Mouse (Mus musculus) spleen, postnatal 10 days (tissue): Measurements from ENCODE around the gene Dusp1.

Experiments
- DNase-seq, 2 experiments: peaks; one replicate each; pipeline ENCODE4 v3.0.0; 2021 to 2022; ENCODE audit warnings: low spot score in 2 of 2

Gene Dusp1

GRCm38 (mm10) chr17:26464481-26464880 is 97.4 kb downstream of the Dusp1 start:
- DNase-seq, result no peak

DNA sequence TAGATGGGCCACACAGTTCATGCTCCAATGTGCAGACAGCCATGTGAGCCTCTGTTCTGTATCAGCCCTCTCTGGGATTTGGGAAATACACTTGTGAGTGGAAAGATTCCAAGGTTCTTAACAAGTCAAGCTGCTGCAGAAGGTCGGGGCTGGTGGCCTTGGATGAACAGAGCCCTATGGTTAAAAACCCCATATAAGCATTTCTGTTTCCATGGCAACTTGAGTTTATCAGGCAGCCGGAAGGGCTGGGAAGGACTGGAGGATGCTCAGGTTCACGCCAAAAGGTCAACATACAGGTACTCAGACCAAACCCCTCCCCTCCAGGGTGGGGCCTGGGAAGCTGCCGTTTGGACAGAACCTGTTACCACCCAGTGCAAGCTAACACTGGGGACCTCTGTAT is 97.9 kb downstream of the Dusp1 start:
- no peak for DNase-seq

DNA sequence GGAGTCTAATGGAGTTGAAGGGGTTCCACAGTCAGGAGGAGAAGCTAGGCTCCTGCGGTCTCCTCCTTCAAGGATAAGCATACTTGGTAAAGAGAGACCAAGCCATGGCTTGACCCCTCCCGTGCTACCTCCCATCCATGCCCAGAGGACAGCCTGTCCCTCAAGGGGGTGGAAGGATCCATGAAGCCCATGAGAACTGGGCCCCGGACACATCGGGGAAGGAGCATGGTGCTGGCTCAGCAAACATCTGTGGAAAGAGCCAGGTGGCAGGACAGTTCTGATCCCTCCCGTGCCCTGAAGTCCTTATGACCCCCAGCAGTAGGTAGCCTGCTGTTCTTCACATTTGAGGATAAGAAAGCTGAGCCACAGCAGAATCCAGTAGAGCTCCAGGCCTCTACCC is 98.5 kb downstream of the Dusp1 start:
- DNase-seq, result no peak

DNA sequence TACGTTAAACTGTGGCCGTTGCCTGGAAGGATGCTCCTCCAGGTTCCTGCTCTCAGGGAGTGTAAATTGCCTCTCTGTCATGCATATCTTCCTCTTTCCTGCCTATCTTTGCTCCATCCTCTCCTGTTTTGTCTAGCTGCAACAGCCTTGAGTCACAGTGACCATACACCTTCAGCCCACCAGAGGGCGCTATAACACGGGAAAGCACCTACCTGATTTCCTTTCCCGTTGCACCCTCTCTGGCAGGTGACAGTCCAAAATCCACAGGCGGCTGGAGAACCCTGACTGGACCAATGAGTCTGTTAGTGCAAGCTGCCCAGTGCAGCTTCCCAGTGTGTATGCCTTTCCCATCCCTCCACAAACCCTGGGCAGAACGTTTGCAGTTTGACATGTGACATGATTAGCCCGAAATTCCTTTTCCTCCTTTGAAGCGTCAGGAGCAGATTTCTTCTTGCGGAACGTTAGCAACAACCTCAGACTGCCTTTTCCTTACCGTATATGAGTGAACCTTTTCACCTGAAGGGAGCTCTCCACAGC is 99.2 kb downstream of the Dusp1 start:
- peak; percentile 65 to 84 for DNase-seq

- no peak for DNase-seq
Measured at GRCm38 (mm10) chr17:26458049-26458448, 103.9 kb downstream of the Dusp1 start.

DNA sequence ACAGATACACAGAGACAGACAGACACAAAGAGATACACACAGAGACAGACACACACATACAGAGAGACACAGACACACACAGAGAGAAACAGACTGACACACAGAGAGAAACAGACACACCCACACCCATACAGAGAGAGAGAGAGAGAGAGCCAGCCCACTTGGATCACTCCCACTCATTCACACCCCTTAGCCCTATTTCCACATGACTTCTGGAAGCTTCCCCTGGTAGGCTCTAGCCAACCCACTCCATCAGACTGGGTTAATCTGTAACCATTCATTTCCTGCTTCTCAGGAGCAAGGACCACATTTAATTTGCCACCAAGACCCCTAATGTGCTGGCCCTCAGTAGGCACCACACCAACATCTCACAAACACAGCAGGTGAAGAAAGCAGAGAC is 104.4 kb downstream of the Dusp1 start:
- DNase-seq, result no peak
